Mouse (Mus musculus) CH12.LX (cell line): ENCODE data around the gene Tdrd3.

Experiments used
- CTCF ChIP-seq, 2 experiments: IDR thresholded peaks in 1 of 2; conservative IDR thresholded peaks in 1 of 2; 2 replicates each; pipeline ENCODE4 v1.5.1; 2011 to 2012; ENCODE audit warnings: low read depth in 2 of 2, low read length in 2 of 2, improper control_type of control experiment in 1 of 2, inconsistent platforms in 1 of 2, mild to moderate bottlenecking in 1 of 2, moderate library complexity in 1 of 2
- TCF12 ChIP-seq: IDR thresholded peaks from 2 replicates; pipeline ENCODE4 v1.6.1; 2014; ENCODE audit warnings: low read depth, mild to moderate bottlenecking, inconsistent platforms, low read length, improper control_type of control experiment

DNA sequence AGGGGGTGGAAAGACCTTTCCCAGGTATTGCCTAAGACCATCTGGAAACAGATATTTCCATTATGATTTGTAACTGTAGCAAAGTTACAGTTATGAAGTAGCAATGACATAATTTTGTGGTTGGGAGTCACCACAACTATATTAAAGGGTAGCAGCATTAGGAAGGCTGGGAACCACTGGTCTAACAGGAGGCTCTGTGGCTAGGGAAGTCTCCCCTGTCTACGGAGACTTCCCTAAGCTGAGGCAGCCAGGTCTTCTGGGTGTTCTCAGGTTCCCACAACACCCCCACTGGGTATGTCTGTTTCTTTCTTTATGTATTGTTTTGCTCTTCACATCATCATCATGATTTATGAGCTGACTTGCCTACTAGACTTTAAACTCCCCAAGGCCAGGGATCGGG lies 153.0 kb downstream of the Tdrd3 start:
- TF ChIP-seq CTCF (conservative IDR thresholded peaks at IDR 0.05 in 1 of 2, IDR thresholded peaks at IDR 0.05 in 1 of 2; ENCODE audit: low read depth in 2 of 2, low read length in 2 of 2), result no peak
- no peak for TF ChIP-seq TCF12
